Mouse (Mus musculus): ENCODE data around the gene Hivep3. TPM values are rescaled to one million over a fixed set of nuclear protein-coding genes. Genes with fewer than 3 reads are reported as not detected.
A peak's percentile ranks its signal among the peaks of the same experiment; 100 is the strongest.

Gene Hivep3
- polyA plus RNA-seq, 1 experiment from 2014 or later, result 24.0 TPM

DNA sequence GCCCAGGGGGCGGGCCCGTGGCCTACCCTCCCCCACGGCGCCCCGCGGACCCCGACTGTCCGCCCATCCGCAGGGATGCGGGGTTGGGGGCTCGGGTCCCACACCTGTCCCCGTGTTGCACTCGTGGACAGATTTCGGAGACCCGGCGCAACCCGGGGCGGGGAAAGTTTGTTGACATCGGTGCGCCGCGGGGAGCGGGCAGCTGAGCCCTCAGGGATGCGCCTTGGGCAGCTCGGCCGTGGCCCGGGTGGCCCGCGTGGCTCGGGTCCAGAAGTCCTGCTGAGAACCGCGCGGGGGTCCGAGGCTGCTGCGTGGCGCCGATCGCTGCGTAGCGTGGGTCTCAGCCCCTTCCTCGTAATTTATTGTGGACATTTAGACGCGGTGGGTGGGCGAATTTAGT, 358 bp downstream of the Hivep3 start:
- no peaks in the 10 kb centered on the region for H3K36me3 ChIP-seq
- peak; percentile 44 for ATAC-seq (ENCODE audit: borderline replicate concordance, extremely low read depth, low FRiP score, low TSS enrichment)
- H3K4me2 ChIP-seq, result peak overlapping the region; percentile 98
- under 1% methylated on average over 44 of the region's 44 CpGs for WGBS
- peak overlapping the region; percentile 71 for H3K9ac ChIP-seq
- peak overlapping the region; percentile 11; the same call in 1 of the 2 replicates for H3K27ac ChIP-seq
- H3K27me3 ChIP-seq, result peaks cover 11% of the 10 kb centered on the region; the same call in 1 of the 2 replicates
- peak overlapping the region; percentile 89 for H3K4me3 ChIP-seq
- H3K4me1 ChIP-seq, result peaks cover 16% of the 10 kb centered on the region
- H3K9me3 ChIP-seq, result no peaks in the 10 kb centered on the region

DNA sequence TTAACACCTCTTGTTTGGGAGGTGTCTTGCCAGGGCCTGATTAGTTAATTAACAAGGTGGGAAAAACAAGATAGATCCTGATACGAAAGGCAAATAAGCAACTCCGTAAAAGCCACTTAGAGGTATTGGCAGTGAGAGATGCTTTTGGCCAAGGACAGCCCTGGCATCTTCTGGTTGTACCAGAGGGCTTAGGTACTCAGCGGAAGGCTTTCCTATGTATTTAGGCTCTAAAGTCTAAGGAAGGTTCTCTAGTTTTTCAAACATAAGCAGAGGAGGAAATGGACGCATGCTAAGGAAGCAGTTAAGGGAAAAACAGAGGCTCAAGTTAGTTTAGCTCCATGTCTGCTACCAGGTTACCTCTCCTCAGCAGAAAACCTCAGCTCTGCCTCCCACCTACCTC, 768 bp downstream of the Hivep3 start:
- 13% methylated on average over 4 of the region's 4 CpGs for WGBS
- Histone ChIP-seq H3K4me1 (peaks cover 20% of the 10 kb centered on the region), H3K4me2 (peak overlapping the region; percentile 98), H3K36me3 (no peaks in the 10 kb centered on the region), H3K27ac (no peak overlapping the region), H3K9ac (peak overlapping the region; percentile 71), H3K4me3 (peak overlapping the region; percentile 89), H3K27me3 (peaks cover 11% of the 10 kb centered on the region; the same call in 1 of the 2 replicates), H3K9me3 (no peaks in the 10 kb centered on the region)
- no peak for ATAC-seq (ENCODE audit: borderline replicate concordance, extremely low read depth, low FRiP score, low TSS enrichment)

DNA sequence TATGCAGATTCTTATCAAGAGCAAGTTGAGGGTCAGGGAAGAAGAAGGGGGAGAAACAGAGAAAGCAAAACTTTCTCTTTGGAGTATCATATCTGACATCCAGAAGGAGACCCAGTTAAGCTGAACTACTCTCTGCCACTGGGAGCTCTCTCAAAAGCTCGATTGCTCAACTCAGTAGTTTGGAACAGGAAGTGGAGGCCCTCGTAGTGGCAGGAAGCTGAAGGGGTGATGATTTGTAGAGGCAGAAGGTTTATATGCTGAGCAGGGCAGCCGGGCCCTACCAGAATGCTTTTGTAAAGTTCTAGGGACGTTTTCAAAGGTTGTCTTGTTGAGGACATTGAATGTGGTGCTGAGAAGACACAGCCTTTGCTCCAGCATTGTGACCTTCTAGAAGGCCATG, 5.1 kb downstream of the Hivep3 start:
- Histone ChIP-seq H3K27ac (peak overlapping the region; percentile 50), H3K27me3 (peaks cover 11% of the 10 kb centered on the region; the same call in 1 of the 2 replicates), H3K36me3 (no peaks in the 10 kb centered on the region), H3K9me3 (no peaks in the 10 kb centered on the region), H3K4me3 (no peak overlapping the region), H3K9ac (no peak overlapping the region), H3K4me1 (peaks cover 29% of the 10 kb centered on the region), H3K4me2 (no peak overlapping the region)
- 6% methylated on average over 4 of the region's 4 CpGs for WGBS
- no peak for ATAC-seq (ENCODE audit: borderline replicate concordance, extremely low read depth, low FRiP score, low TSS enrichment)

DNA sequence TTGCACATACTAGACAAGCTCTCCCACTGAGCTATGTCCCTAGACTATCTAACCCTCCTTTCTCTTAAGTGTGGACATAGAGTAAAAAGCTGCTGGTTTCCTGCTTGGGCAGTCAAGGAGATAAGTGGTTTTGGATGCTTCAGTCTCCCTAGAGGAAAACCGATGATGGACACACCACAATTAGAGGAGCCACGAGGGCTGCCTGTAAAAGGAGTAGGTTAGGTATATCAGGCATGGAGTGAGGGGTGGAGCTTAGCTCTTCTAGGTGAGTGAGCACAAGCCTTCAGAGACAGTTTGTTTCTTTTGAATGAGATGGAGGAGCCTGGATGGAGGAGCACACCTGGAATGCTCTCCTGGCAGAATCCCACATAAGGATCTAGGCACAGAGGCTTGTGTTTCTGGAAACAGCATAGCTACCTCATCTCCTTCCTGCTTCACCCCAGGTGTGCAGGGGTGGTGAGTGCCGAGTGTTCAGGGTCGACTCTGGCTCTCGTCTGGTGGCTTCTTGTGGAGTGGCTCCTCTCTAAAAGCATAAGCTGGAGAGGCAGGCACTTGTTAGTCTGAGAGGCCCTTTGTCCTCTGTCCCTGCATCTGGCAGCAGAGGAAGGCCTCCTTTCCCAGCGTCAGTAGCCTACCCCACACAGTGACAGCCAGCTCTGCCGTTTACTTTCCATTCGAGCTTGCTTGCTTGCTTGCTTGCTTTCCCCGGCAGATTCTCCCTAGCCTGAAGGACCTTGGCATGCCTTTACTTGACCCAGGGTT, 5.9 kb downstream of the Hivep3 start:
- H3K4me2 ChIP-seq, result no peak overlapping the region
- peaks cover 29% of the 10 kb centered on the region for H3K4me1 ChIP-seq
- H3K9me3 ChIP-seq, result no peaks in the 10 kb centered on the region
- H3K27me3 ChIP-seq, result peaks cover 8% of the 10 kb centered on the region; the same call in 1 of the 2 replicates
- ATAC-seq (ENCODE audit: borderline replicate concordance, extremely low read depth, low FRiP score, low TSS enrichment), result no peak
- H3K36me3 ChIP-seq, result no peaks in the 10 kb centered on the region
- peak overlapping the region; percentile 50 for H3K27ac ChIP-seq
- no peak overlapping the region for H3K9ac ChIP-seq
- H3K4me3 ChIP-seq, result no peak overlapping the region
- 42% methylated on average over 9 of the region's 9 CpGs for WGBS

DNA sequence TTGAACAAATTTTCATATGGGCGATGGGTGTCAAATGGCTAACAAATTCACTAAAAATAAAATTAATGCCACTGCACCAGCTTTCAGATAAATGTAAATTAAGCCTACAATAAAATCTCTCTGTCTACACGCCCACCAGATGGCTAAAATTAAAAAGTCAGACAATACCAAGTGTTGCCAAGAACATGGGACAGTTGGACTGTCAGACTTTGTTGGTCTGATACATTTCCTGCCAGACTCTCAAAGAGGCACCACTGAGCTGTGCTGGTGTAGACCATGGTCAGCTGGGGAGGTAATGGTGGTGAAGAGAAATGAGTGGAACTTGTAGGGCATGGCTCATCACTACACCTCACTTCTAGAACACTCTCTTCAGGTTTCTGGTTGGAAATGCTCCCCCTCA, 14.8 kb downstream of the Hivep3 start:
- no peak for ATAC-seq (ENCODE audit: borderline replicate concordance, extremely low read depth, low FRiP score, low TSS enrichment)
- H3K9me3 ChIP-seq, result no peaks in the 10 kb centered on the region

DNA sequence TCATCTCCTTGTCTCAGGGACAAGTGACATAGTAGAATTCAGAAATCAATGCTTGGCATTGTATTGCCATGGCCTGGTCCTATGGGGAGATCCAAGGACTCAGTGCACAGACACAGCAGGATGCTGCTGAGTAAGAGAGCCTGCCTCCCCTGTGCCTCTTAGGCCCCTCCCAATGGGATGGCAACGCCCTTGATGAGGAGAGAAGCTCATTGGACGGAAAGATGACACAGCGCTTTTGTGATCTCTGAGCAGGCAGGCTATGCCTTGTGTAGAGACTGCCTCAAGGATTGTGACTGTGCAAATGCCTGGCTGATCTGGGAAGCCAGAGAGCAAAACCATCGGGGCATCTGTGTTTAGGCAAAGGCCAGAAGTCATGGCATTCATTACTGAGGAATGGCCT, 16.6 kb downstream of the Hivep3 start:
- Histone ChIP-seq H3K9me3 (no peaks in the 10 kb centered on the region), H3K4me3 (no peak overlapping the region), H3K4me1 (peaks cover 11% of the 10 kb centered on the region; the same call in 1 of the 2 replicates), H3K27me3 (no peaks in the 10 kb centered on the region), H3K4me2 (no peak overlapping the region), H3K9ac (no peak overlapping the region), H3K27ac (no peak overlapping the region), H3K36me3 (no peaks in the 10 kb centered on the region)
- 49% methylated on average over 4 of the region's 4 CpGs for WGBS
- no peak for ATAC-seq (ENCODE audit: borderline replicate concordance, extremely low read depth, low FRiP score, low TSS enrichment)

More for the DNA sequence above, 14.8 kb downstream of the Hivep3 start:
- no peak overlapping the region for H3K4me3 ChIP-seq
- H3K4me2 ChIP-seq, result no peak overlapping the region
- peaks cover 11% of the 10 kb centered on the region; the same call in 1 of the 2 replicates for H3K4me1 ChIP-seq
- no peaks in the 10 kb centered on the region for H3K36me3 ChIP-seq
- no peak overlapping the region for H3K27ac ChIP-seq
- no peak overlapping the region for H3K9ac ChIP-seq
- H3K27me3 ChIP-seq, result no peaks in the 10 kb centered on the region
- WGBS, result 91% methylated on average over 2 of the region's 2 CpGs

DNA sequence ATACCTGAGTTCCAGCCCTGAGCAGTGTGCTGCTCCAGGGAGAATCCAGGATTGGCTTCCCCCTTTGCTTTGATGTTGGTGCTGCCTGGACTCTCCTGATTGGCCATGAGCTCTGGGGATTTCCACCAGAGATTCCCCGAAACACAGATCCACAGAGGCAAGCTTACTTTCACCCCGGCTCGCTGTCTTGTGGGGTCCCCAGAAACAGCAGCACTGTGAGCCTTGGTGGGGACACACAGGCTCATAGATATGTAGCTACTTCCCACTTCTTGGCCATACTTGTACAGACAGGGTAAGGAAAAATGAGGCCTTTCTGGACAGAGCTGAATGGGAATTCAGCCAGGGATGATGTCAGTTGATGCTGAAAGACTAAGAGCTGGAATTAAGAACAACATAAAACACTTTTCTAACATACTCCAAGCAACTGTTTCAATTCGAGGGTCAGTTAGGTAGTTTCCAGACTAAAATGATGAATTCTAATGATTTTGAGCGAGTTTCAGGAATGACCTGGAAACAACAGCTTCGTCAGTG, 17.2 kb downstream of the Hivep3 start:
- Histone ChIP-seq H3K27ac (no peak overlapping the region), H3K4me3 (no peak overlapping the region), H3K9ac (no peak overlapping the region), H3K27me3 (no peaks in the 10 kb centered on the region), H3K9me3 (no peaks in the 10 kb centered on the region), H3K4me1 (peaks cover 11% of the 10 kb centered on the region; the same call in 1 of the 2 replicates), H3K4me2 (no peak overlapping the region), H3K36me3 (no peaks in the 10 kb centered on the region)
- ATAC-seq (ENCODE audit: borderline replicate concordance, extremely low read depth, low FRiP score, low TSS enrichment), result no peak
- WGBS, result 76% methylated on average over 6 of the region's 6 CpGs

DNA sequence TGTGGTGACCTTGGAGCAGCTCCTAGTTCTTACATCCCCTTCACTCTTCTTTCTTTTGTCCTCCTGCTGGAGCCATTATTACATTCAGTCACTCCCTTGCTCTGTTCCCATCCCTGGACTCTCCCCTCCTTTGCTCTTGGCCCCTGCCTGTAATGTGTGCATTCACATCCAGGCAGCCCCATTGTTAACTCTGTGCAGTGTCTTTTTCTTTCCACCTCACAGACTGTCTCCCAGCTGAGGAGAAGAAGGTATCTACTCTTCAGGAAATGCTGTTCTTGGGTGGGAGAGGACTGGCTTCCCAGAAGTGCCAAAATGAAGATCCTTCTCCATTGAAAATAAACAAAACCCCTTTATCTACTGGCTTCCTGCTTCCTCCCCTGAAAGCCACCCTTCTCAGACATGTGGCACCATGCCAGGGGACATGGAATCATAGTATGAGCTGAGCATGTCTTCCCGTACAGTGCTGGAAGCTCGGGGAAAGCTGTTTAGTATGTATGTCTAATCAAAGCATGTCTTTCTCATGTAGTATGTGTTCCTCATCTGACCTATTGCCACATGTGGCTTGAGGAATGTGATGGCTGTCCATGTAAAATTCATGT, 17.9 kb downstream of the Hivep3 start:
- H3K27ac ChIP-seq, result no peak overlapping the region
- ATAC-seq (ENCODE audit: borderline replicate concordance, extremely low read depth, low FRiP score, low TSS enrichment), result no peak
- WGBS, result 18% methylated on average over 2 of the region's 2 CpGs

DNA sequence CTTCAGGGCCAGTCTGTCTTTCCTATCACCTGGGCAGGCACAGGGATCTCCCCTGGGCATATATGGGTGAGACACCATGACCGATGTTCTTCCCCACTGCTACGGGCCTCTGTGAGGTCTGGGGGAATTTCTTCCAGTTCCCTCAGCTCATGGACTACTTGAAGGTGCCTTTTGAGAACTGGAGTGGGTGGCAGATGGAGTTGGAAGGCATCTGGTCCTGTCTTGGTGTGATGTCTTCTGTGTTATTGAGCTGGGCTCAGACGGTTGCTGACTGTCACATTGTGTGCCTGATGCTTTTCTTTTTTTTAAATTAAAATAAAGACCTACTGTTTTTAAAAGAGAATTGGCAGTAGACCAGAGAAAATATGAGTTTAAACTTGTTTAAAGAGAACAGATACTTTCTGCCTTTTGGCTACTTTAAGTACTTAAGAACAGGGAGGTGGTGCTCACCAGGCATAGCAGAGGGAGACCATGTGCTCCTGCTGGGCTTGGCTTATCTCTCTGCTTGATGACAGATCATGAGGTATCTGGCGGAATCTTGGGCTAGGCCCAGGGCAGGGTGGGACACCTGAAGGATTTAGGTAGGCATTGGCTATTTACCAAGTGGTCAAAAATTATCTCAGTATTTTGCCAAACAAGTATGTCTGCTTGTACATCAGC, 26.1 kb downstream of the Hivep3 start:
- H3K27ac ChIP-seq, result no peak overlapping the region
- no peaks in the 10 kb centered on the region for H3K27me3 ChIP-seq
- WGBS, result 68% methylated on average over 4 of the region's 4 CpGs
- no peak overlapping the region for H3K4me2 ChIP-seq
- no peaks in the 10 kb centered on the region for H3K9me3 ChIP-seq
- H3K36me3 ChIP-seq, result no peaks in the 10 kb centered on the region
- H3K4me3 ChIP-seq, result no peak overlapping the region
- ATAC-seq (ENCODE audit: borderline replicate concordance, extremely low read depth, low FRiP score, low TSS enrichment), result no peak
- H3K4me1 ChIP-seq, result 0 out of 2 replicates have a peak, but pooled peaks cover 7% of the 10 kb centered on the region
- H3K9ac ChIP-seq, result no peak overlapping the region

More for the DNA sequence above, 17.9 kb downstream of the Hivep3 start:
- H3K9ac ChIP-seq, result no peak overlapping the region
- H3K4me1 ChIP-seq, result peaks cover 11% of the 10 kb centered on the region; the same call in 1 of the 2 replicates
- H3K27me3 ChIP-seq, result no peaks in the 10 kb centered on the region
- no peak overlapping the region for H3K4me2 ChIP-seq
- no peak overlapping the region for H3K4me3 ChIP-seq
- no peaks in the 10 kb centered on the region for H3K9me3 ChIP-seq
- no peaks in the 10 kb centered on the region for H3K36me3 ChIP-seq

DNA sequence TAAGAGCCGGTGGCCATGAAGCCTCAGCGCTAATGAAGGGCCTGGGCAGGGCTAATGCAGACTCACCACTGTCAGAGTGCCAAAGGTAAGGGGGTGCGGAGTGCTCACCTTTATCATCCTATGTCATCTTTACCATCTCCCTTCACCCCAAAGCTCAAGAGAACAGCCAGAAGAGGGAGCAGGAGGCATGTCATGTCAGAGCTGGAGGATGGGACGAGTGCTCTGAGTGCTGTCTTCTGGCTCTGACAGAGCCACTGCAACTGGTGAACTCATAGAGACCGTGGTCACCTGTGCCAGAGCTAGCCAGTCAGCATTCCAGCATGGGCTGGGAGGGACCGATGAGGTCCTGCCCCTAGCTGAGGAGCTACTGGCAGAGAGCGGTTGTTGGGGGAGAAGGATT, 27.2 kb downstream of the Hivep3 start:
- Histone ChIP-seq H3K9ac (no peak overlapping the region), H3K27me3 (no peaks in the 10 kb centered on the region), H3K36me3 (no peaks in the 10 kb centered on the region), H3K4me1 (0 out of 2 replicates have a peak, but pooled peaks cover 7% of the 10 kb centered on the region), H3K27ac (no peak overlapping the region), H3K4me2 (no peak overlapping the region), H3K4me3 (no peak overlapping the region), H3K9me3 (no peaks in the 10 kb centered on the region)
- no peak for ATAC-seq (ENCODE audit: borderline replicate concordance, extremely low read depth, low FRiP score, low TSS enrichment)
- 71% methylated on average over 7 of the region's 7 CpGs for WGBS

DNA sequence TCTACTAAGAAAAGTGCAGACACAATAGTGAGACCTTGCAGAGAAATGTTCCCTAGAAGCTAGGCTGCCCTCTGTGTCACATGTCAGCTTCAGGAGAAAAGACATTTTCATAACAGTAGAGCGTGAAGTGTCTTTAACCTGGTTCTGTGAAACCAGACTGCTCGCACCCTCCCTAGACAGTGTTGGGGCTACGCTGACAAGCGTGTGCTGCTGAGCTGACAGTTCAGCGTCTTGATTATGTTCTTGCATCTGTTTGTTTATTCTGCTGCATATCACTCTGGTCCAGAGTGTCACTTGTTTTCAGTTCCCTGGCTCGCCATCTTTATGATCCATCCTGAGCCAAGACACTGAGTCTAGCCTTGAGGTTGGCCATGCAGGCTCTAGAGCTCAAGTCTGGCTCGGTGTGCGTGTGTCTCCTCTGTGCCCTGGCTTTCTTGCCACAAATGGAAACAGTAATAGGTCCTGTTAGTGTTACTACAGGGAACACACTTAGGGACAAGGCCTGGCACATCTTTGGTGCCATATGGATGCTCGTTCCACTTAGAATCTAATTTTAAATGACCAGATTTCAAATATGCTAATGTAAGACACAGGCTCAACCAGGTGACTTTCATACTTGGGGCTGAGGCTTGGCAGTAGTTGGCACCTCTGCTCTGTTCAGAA, 28.0 kb downstream of the Hivep3 start:
- Histone ChIP-seq H3K4me1 (0 out of 2 replicates have a peak, but pooled peaks cover 7% of the 10 kb centered on the region), H3K27me3 (no peaks in the 10 kb centered on the region), H3K9ac (no peak overlapping the region), H3K9me3 (no peaks in the 10 kb centered on the region), H3K4me2 (no peak overlapping the region), H3K4me3 (no peak overlapping the region), H3K27ac (no peak overlapping the region), H3K36me3 (no peaks in the 10 kb centered on the region)
- WGBS, result 60% methylated on average over 9 of the region's 9 CpGs
- no peak for ATAC-seq (ENCODE audit: borderline replicate concordance, extremely low read depth, low FRiP score, low TSS enrichment)

All from lung, embryonic 15.5 days (tissue).